Mouse (Mus musculus) cerebellum, adult 2 months (tissue): ENCODE results near the gene Pik3r3.

Source experiments
- CTCF ChIP-seq: fragments of 200-500 bp; IDR thresholded peaks from 2 replicates; pipeline ENCODE4 v1.5.1; 2011; ENCODE audit warnings: low read depth, mild to moderate bottlenecking, control low read depth, low read length, moderate library complexity, borderline replicate concordance; ENCODE audit not compliant: insufficient read depth
- POLR2A ChIP-seq: fragments of 200-500 bp; IDR thresholded peaks from 2 replicates; pipeline ENCODE4 v1.6.1; 2011; ENCODE audit warnings: low read length, control low read depth, borderline replicate concordance; ENCODE audit not compliant: insufficient read depth

GRCm38 (mm10) chr4:116336294-116336693, 114.9 kb downstream of the Pik3r3 start:
- TF ChIP-seq POLR2A (no peak), CTCF (no peak)
